Mouse (Mus musculus) limb, embryonic 14.5 days (tissue): ENCODE results near the gene Rpl22. TPM values are rescaled to one million over a fixed set of nuclear protein-coding genes. Genes with fewer than 3 reads are reported as not detected.

Experiments used
- ATAC-seq: fragments of 200-750 bp; cut with Nextera tagmentation; 2 replicates; pipeline ENCODE4 v1.8.0; 2017; ENCODE audit warnings: low read depth, moderate number of reproducible peaks, moderate TSS enrichment; ENCODE audit not compliant: low FRiP score
- DNase-seq: peaks from one replicate; pipeline ENCODE4 v3.0.0-alpha.2; 2015; ENCODE audit warnings: low spot score
- H3K27ac ChIP-seq: fragments of 300-500 bp; sonication (generic); replicated peaks from 2 replicates; pipeline ENCODE4 v1.5.1; 2014; ENCODE audit warnings: low read depth, mild to moderate bottlenecking, low read length, moderate library complexity, mixed read lengths
- H3K27me3 ChIP-seq: fragments of 300-500 bp; sonication (generic); 2 replicates; pipeline ENCODE4 v1.6.1; 2014; ENCODE audit warnings: low read length, mixed read lengths; ENCODE audit not compliant: control insufficient read depth, insufficient read depth
- H3K36me3 ChIP-seq: fragments of 300-500 bp; sonication (generic); 2 replicates; pipeline ENCODE4 v1.6.1; 2014; ENCODE audit warnings: mild to moderate bottlenecking, low read length, moderate library complexity, mixed read lengths; ENCODE audit not compliant: control insufficient read depth, insufficient read depth
- H3K4me1 ChIP-seq: fragments of 300-500 bp; sonication (generic); 2 replicates; pipeline ENCODE4 v1.6.1; 2014; ENCODE audit warnings: antibody characterized with exemption, low read length, mixed read lengths; ENCODE audit not compliant: control insufficient read depth, insufficient read depth
- H3K4me2 ChIP-seq: fragments of 300-500 bp; sonication (generic); replicated peaks from 2 replicates; pipeline ENCODE4 v1.6.1; 2014; ENCODE audit warnings: low read depth, mild to moderate bottlenecking, low read length, moderate library complexity; ENCODE audit not compliant: severe bottlenecking
- H3K4me3 ChIP-seq: fragments of 300-500 bp; sonication (generic); replicated peaks from 2 replicates; pipeline ENCODE4 v1.5.1; 2014; ENCODE audit warnings: low read length
- H3K9ac ChIP-seq: fragments of 300-500 bp; sonication (generic); 2 replicates; pipeline ENCODE4 v1.6.1; 2014; ENCODE audit warnings: mild to moderate bottlenecking, low read depth, low read length, moderate library complexity; ENCODE audit not compliant: severe bottlenecking
- H3K9me3 ChIP-seq: fragments of 300-500 bp; sonication (generic); 2 replicates; pipeline ENCODE4 v1.6.1; 2016; ENCODE audit warnings: low read length; ENCODE audit not compliant: control insufficient read depth
- POLR2A ChIP-seq: fragments of 200-500 bp; IDR thresholded peaks from 2 replicates; pipeline ENCODE4 v1.8.0; 2012; ENCODE audit warnings: inconsistent platforms, mild to moderate bottlenecking, moderate library complexity, borderline replicate concordance; ENCODE audit not compliant: insufficient read depth, insufficient read length; ENCODE audit errors: extremely low read depth
- WGBS: fragments of 180-500 bp; shearing (Covaris S2); extraction: QIAGEN DNeasy Blood & Tissue Kit; methylation state at CpG from one replicate; pipeline ENCODE4 v1.1.7; 2014; 5-methylcytosine and 5-hydroxymethylcytosine counted together
- polyA plus RNA-seq, 2 experiments: library from polyadenylated mRNA; depleted of rRNA in 1 of 2; stranded (reverse) in 1 of 2; unstranded in 1 of 2; fragments of >200 nt; fragmentation: Nextera tagmentation in 1 of 2; extraction: Ambion mirVana in 1 of 2; gene quantifications; 2 replicates each; pipeline versions ENCODE4 v1.2.1 to v1.2.3; 2012 to 2014

Rpl22 gene
- polyA plus RNA-seq, 2 experiments = 460 to 760 TPM

DNA sequence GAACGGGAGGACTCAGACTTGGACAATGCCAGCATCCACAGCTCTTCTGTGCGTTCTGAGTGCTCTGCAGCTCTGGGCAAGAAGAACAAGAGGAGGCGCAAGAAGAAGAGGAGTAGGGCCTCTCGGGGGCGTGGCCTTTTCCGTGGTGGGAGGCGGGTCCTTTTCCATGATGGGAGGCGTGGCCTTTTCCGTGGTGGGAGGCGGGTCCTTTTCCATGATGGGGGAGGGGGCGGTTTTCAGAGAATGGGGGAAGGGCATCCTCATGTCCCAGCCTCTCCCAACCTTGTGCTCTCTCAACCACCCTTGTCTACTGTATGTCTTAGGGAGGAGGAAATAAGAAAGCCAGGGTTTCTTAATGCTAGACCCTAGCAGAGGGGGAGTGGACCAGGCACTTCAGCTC is 34.2 kb downstream of the Rpl22 start:
- H3K9me3 ChIP-seq = no peaks in the 10 kb centered on the region
- no peak for TF ChIP-seq POLR2A
- ATAC-seq = no peak
- peaks cover 16% of the 10 kb centered on the region; the same call in 1 of the 2 replicates for H3K27me3 ChIP-seq
- no peaks in the 10 kb centered on the region for H3K36me3 ChIP-seq
- no peak overlapping the region for H3K27ac ChIP-seq
- no peaks in the 10 kb centered on the region for H3K4me1 ChIP-seq
- no peak overlapping the region for H3K4me3 ChIP-seq
- no peak overlapping the region for H3K4me2 ChIP-seq
- 8% methylated on average over 8 of the region's 11 CpGs for WGBS
- no peak overlapping the region for H3K9ac ChIP-seq
- DNase-seq = no peak

DNA sequence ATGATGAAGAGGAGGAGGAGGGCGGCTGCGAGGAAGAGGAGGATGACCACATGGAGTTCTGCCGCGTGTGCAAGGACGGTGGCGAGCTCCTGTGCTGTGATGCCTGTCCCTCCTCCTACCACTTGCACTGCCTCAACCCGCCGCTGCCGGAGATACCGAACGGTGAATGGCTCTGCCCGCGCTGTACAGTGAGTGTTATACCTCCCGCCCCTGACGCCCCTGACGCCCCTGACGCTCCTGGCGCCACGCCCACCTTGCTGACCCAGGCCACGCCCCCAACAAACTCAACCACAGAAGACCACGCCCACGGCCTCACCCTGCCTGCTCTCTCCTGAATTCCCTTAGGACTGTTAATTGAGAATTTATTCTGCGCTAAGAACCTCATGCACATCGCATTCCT is 35.3 kb downstream of the Rpl22 start:
- Histone ChIP-seq H3K9ac (no peak overlapping the region), H3K27ac (no peak overlapping the region), H3K9me3 (no peaks in the 10 kb centered on the region), H3K4me2 (peak overlapping the region; percentile 21; the same call in 1 of the 2 replicates), H3K27me3 (peaks cover 16% of the 10 kb centered on the region; the same call in 1 of the 2 replicates), H3K36me3 (no peaks in the 10 kb centered on the region), H3K4me1 (no peaks in the 10 kb centered on the region), H3K4me3 (no peak overlapping the region)
- ATAC-seq = no peak
- peak; percentile 10 for DNase-seq
- WGBS = 2% methylated on average over 21 of the region's 24 CpGs
- no peak for TF ChIP-seq POLR2A

DNA sequence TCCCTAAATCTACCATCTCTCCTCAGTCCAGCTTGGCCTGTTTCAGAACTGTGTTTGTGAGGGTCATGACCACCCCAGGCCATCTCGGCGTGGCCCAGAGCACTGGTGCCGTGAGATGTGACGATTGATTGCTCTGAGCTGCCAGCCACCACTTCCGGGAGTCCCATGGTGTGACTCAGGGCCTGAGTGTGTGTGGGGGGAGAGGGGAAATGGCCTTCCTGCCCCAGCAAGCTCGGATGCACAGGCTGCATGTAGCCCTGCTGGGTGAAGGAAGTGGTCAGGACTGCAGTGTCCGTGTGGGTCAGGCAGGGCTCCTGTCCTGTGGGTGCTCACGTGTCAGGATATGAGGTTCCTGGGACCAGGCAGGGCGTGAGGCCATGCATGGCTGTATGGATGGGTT is 36.6 kb downstream of the Rpl22 start:
- Histone ChIP-seq H3K4me3 (no peak overlapping the region), H3K27me3 (peaks cover 16% of the 10 kb centered on the region; the same call in 1 of the 2 replicates), H3K4me1 (no peaks in the 10 kb centered on the region), H3K4me2 (no peak overlapping the region), H3K9me3 (no peaks in the 10 kb centered on the region), H3K9ac (no peak overlapping the region), H3K36me3 (no peaks in the 10 kb centered on the region), H3K27ac (no peak overlapping the region)
- ATAC-seq = no peak
- TF ChIP-seq POLR2A = no peak
- WGBS = 64% methylated on average over 9 of the region's 9 CpGs
- DNase-seq = no peak

DNA sequence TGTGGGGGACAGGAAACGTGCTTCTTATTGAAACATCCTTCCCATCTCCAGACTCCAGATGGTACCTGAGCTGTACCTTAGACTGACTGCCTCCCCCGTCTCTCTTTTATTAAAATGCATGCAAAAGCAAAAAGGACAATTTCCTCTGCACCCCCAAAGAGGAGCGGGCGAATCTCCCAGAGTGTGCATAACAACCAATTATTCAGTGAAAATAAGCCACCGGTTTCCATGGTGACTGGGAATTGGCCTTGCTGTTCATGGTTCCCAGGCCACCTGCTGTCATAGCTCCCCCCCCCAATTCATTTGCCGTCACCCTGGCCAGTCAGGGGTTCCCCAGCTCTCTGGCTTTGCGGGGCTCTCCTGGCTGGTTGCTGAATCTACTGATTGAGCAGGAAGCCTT is 39.7 kb downstream of the Rpl22 start:
- DNase-seq = no peak
- WGBS = 70% methylated on average over 7 of the region's 7 CpGs

GRCm38 (mm10) chr4:152382528-152383252 is 57.1 kb downstream of the Rpl22 start:
- 84% methylated on average over 17 of the region's 17 CpGs for WGBS
- Histone ChIP-seq H3K36me3 (no peaks in the 10 kb centered on the region), H3K4me1 (no peaks in the 10 kb centered on the region), H3K27me3 (no peaks in the 10 kb centered on the region), H3K4me3 (no peak overlapping the region), H3K9ac (no peak overlapping the region), H3K27ac (no peak overlapping the region), H3K9me3 (no peaks in the 10 kb centered on the region), H3K4me2 (no peak overlapping the region)
- no peak for TF ChIP-seq POLR2A
- ATAC-seq = no peak
- DNase-seq = no peak

More for the DNA sequence above, 39.7 kb downstream of the Rpl22 start:
- Histone ChIP-seq H3K27me3 (peaks cover 5% of the 10 kb centered on the region; the same call in 1 of the 2 replicates), H3K9ac (no peak overlapping the region), H3K4me1 (no peaks in the 10 kb centered on the region), H3K27ac (no peak overlapping the region), H3K4me2 (no peak overlapping the region), H3K36me3 (no peaks in the 10 kb centered on the region), H3K4me3 (no peak overlapping the region), H3K9me3 (no peaks in the 10 kb centered on the region)
- no peak for TF ChIP-seq POLR2A
- ATAC-seq = no peak

Other genes with a start within 250 kb of the Rpl22 start
- gene Tnfrsf25, start 209.8 kb upstream of the Rpl22 start, polyA plus RNA-seq (2012; rRNA removed) = 5.6 and 6.0 TPM in 2 replicates
- gene Tnfrsf25, start 209.8 kb upstream of the Rpl22 start, polyA plus RNA-seq (2014; fragmentation: Nextera tagmentation; extraction: Ambion mirVana) = 1.0 TPM in 2 replicates
- 1.7 TPM in 2 replicates for gene Espn, start 173.4 kb upstream of the Rpl22 start, polyA plus RNA-seq (2012; rRNA removed)
- gene Espn, start 173.4 kb upstream of the Rpl22 start, polyA plus RNA-seq (2014; fragmentation: Nextera tagmentation; extraction: Ambion mirVana) = 1.4 and 1.7 TPM in 2 replicates
- 0.03 and 0.04 TPM in 2 replicates for gene Hes2, start 166.9 kb upstream of the Rpl22 start, polyA plus RNA-seq (2012; rRNA removed)
- not detected in 2 replicates for gene Hes2, start 166.9 kb upstream of the Rpl22 start, polyA plus RNA-seq (2014; fragmentation: Nextera tagmentation; extraction: Ambion mirVana)
- gene Acot7, start 147.6 kb upstream of the Rpl22 start, polyA plus RNA-seq (2012; rRNA removed) = 47.7 and 50.3 TPM in 2 replicates
- gene Acot7, start 147.6 kb upstream of the Rpl22 start, polyA plus RNA-seq (2014; fragmentation: Nextera tagmentation; extraction: Ambion mirVana) = 47.3 and 48.4 TPM in 2 replicates
- gene Gpr153, start 51.5 kb upstream of the Rpl22 start, polyA plus RNA-seq (2012; rRNA removed) = 56.5 and 79.5 TPM in 2 replicates
- 28.6 and 33.0 TPM in 2 replicates for gene Gpr153, start 51.5 kb upstream of the Rpl22 start, polyA plus RNA-seq (2014; fragmentation: Nextera tagmentation; extraction: Ambion mirVana)
- 0.03 and 0.13 TPM in 2 replicates for gene Hes3, start 34.1 kb upstream of the Rpl22 start, polyA plus RNA-seq (2012; rRNA removed)
- gene Hes3, start 34.1 kb upstream of the Rpl22 start, polyA plus RNA-seq (2014; fragmentation: Nextera tagmentation; extraction: Ambion mirVana) = not detected in 2 replicates
- gene Icmt, start 28.5 kb upstream of the Rpl22 start, polyA plus RNA-seq (2012; rRNA removed) = 26.6 and 30.7 TPM in 2 replicates
- 27.6 and 32.7 TPM in 2 replicates for gene Icmt, start 28.5 kb upstream of the Rpl22 start, polyA plus RNA-seq (2014; fragmentation: Nextera tagmentation; extraction: Ambion mirVana)
- gene Rnf207, start 6.7 kb upstream of the Rpl22 start, polyA plus RNA-seq (2012; rRNA removed) = 0.92 and 1.1 TPM in 2 replicates
- gene Rnf207, start 6.7 kb upstream of the Rpl22 start, polyA plus RNA-seq (2014; fragmentation: Nextera tagmentation; extraction: Ambion mirVana) = 0.39 and 0.50 TPM in 2 replicates
- gene Chd5, start 12.9 kb downstream of the Rpl22 start, polyA plus RNA-seq (2012; rRNA removed) = 0.72 and 0.83 TPM in 2 replicates
- 0.07 and 0.54 TPM in 2 replicates for gene Chd5, start 12.9 kb downstream of the Rpl22 start, polyA plus RNA-seq (2014; fragmentation: Nextera tagmentation; extraction: Ambion mirVana)
- 4.6 and 6.9 TPM in 2 replicates for gene Nphp4, start 151.0 kb downstream of the Rpl22 start, polyA plus RNA-seq (2012; rRNA removed)
- gene Nphp4, start 151.0 kb downstream of the Rpl22 start, polyA plus RNA-seq (2014; fragmentation: Nextera tagmentation; extraction: Ambion mirVana) = 2.2 and 3.1 TPM in 2 replicates
- 4.6 and 5.8 TPM in 2 replicates for gene Kcnab2, start 152.1 kb downstream of the Rpl22 start, polyA plus RNA-seq (2012; rRNA removed)
- gene Kcnab2, start 152.1 kb downstream of the Rpl22 start, polyA plus RNA-seq (2014; fragmentation: Nextera tagmentation; extraction: Ambion mirVana) = 7.1 and 7.2 TPM in 2 replicates